Mouse (Mus musculus): ENCODE data around the gene Atg16l1. TPM values are rescaled to one million over a fixed set of nuclear protein-coding genes. Genes with fewer than 3 reads are reported as not detected.

Gene Atg16l1
- polyA plus RNA-seq (2015; fragmentation: Illumina TruSeq; extraction: RNeasy Lipid Tissue Mini Kit (QIAGEN cat#74804); ENCODE audit: insufficient read depth, low replicate concordance): 50.5 TPM

DNA sequence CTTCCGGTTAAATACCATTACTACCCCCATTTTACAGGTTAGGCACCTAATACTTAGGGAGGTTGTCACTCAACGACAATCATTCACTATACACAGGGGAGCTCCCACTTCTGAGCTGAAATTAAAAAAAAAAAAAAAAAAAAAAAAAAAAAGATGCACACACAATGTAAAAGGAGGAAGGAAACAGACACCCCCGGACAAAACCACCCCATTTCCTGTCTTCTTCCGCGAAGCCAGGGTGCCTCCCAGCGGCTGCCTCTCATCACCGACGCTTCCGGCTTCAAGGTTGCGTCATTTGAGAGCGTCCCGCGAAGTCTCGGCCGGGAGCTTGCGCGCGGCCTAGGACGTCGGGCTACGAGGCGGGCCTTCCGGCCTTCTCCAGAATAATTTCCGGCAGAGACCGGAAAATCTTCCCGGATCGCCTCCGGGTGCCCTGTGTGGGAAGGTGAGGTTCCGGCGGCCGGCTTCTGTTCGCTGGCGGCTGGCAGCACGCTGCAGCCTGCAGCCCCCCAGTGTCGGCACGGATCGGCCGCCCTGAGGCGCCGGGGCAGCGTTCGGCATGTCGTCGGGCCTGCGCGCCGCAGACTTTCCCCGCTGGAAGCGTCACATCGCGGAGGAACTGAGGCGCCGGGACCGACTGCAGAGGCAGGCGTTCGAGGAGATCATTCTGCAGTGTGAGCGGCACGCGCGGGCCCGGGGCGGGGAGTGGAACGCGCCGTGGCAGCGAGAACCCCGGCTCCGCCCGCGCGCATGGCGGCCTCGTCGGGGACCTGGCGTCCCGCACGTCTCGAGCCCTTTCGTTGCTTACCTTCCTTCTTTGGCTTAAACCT is at the start of gene Atg16l1:
Gene Atg16l1, plus strand, starts transcription at position 230 of the 830 bp plus-strand sequence.

DNA sequence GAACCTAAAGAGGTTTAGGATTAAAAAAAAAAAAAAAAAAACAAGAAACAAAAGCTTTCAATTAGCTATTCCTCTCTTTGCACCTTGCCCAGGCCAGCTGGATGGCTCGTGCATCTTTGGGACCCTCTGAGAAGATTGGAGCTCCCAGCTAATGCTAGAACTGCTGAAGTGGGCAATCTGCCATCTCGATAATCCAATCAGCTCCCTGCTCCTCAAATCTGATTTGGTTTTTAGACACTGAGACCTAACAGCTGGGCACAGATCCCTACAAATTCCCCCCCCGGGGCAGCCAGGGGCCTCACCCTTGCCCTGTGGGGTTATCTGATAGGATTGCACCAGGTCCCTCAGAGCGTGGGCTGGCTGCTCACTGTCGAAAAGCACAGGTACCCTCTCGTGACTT is 47.9 kb downstream of the Atg16l1 start, which contains the start of gene Sag:
Gene Sag, plus strand, starts transcription at position 105 of the 400 bp plus-strand sequence.

Other genes starting within 250 kb of the Atg16l1 start
- gene Neu2, start 246.0 kb upstream of the Atg16l1 start, polyA plus RNA-seq (2015; fragmentation: Illumina TruSeq; extraction: RNeasy Lipid Tissue Mini Kit (QIAGEN cat#74804); ENCODE audit: insufficient read depth, low replicate concordance): not detected
- gene Ngef, start 182.0 kb upstream of the Atg16l1 start, polyA plus RNA-seq (2015; fragmentation: Illumina TruSeq; extraction: RNeasy Lipid Tissue Mini Kit (QIAGEN cat#74804); ENCODE audit: insufficient read depth, low replicate concordance): 0.08 TPM
- gene Inpp5d, start 135.6 kb upstream of the Atg16l1 start, polyA plus RNA-seq (2015; fragmentation: Illumina TruSeq; extraction: RNeasy Lipid Tissue Mini Kit (QIAGEN cat#74804); ENCODE audit: insufficient read depth, low replicate concordance): 125 TPM
- gene Sag, start 47.8 kb downstream of the Atg16l1 start, polyA plus RNA-seq (2015; fragmentation: Illumina TruSeq; extraction: RNeasy Lipid Tissue Mini Kit (QIAGEN cat#74804); ENCODE audit: insufficient read depth, low replicate concordance): 1.8 TPM
- 184 TPM for gene Dgkd, start 97.4 kb downstream of the Atg16l1 start, polyA plus RNA-seq (2015; fragmentation: Illumina TruSeq; extraction: RNeasy Lipid Tissue Mini Kit (QIAGEN cat#74804); ENCODE audit: insufficient read depth, low replicate concordance)